Mouse (Mus musculus): Measurements from ENCODE around the gene Trim42. TPM values are rescaled to one million over a fixed set of nuclear protein-coding genes. Genes with fewer than 3 reads are reported as not detected.

The Trim42 gene
- not detected in 2 replicates for polyA plus RNA-seq (2015; fragmentation: Nextera tagmentation; extraction: Ambion mirVana)

- Histone ChIP-seq H3K36me3 (no peaks in the 10 kb centered on the region), H3K9me3 (replicated peaks) (no peaks in the 10 kb centered on the region), H3K4me1 (no peaks in the 10 kb centered on the region), H3K27me3 (no peaks in the 10 kb centered on the region), H3K4me3 (replicated peaks) (no peak within 1 kb of the TSS), H3K9ac (no peak within 1 kb of the TSS), H3K4me2 (no peak within 1 kb of the TSS), H3K27ac (no peak within 1 kb of the TSS)
- no peak for ATAC-seq (replicated peaks; ENCODE audit: low FRiP score)
- WGBS = 87% methylated on average over 7 of the region's 7 CpGs
These were observed at the start of gene Trim42 for GRCm38 (mm10) chr9:97369591-97369990. Trim42 (minus strand) TSS chr9:97369958.

- no peak for ATAC-seq (replicated peaks; ENCODE audit: low FRiP score)
- no peaks in the 10 kb centered on the region for H3K4me1 ChIP-seq
- H3K27me3 ChIP-seq = no peaks in the 10 kb centered on the region
- no peak overlapping the region for H3K27ac ChIP-seq
- WGBS = 85% methylated on average over 6 of the region's 6 CpGs
- no peak overlapping the region for H3K4me3 ChIP-seq (replicated peaks)
- H3K9ac ChIP-seq = no peak overlapping the region
- H3K36me3 ChIP-seq = no peaks in the 10 kb centered on the region
- no peak overlapping the region for H3K4me2 ChIP-seq
- no peaks in the 10 kb centered on the region for H3K9me3 ChIP-seq (replicated peaks)
These were observed 45.3 kb upstream of the Trim42 start for GRCm38 (mm10) chr9:97414876-97415668.

GRCm38 (mm10) chr9:97408142-97408541, 38.4 kb upstream of the Trim42 start:
- Histone ChIP-seq H3K4me3 (replicated peaks) (no peak overlapping the region), H3K9ac (no peak overlapping the region), H3K4me1 (no peaks in the 10 kb centered on the region), H3K27ac (no peak overlapping the region), H3K36me3 (no peaks in the 10 kb centered on the region), H3K9me3 (replicated peaks) (no peaks in the 10 kb centered on the region), H3K27me3 (no peaks in the 10 kb centered on the region), H3K4me2 (no peak overlapping the region)
- ATAC-seq (replicated peaks; ENCODE audit: low FRiP score) = no peak
- 79% methylated on average over 2 of the region's 2 CpGs for WGBS

- Histone ChIP-seq H3K27ac (no peak overlapping the region), H3K27me3 (no peaks in the 10 kb centered on the region), H3K4me3 (replicated peaks) (no peak overlapping the region), H3K4me2 (no peak overlapping the region), H3K4me1 (no peaks in the 10 kb centered on the region), H3K9ac (no peak overlapping the region), H3K9me3 (replicated peaks) (no peaks in the 10 kb centered on the region), H3K36me3 (no peaks in the 10 kb centered on the region)
- WGBS = 80% methylated on average over 6 of the region's 6 CpGs
- ATAC-seq (replicated peaks; ENCODE audit: low FRiP score) = no peak
These were observed 13.3 kb downstream of the Trim42 start for GRCm38 (mm10) chr9:97356441-97356840.

GRCm38 (mm10) chr9:97344767-97345297, 24.9 kb downstream of the Trim42 start:
- WGBS = 38% methylated on average over 12 of the region's 12 CpGs
- ATAC-seq (replicated peaks; ENCODE audit: low FRiP score) = peak; percentile 81
- peak overlapping the region; percentile 20; the same call in 1 of the 2 replicates for H3K4me2 ChIP-seq
- H3K9me3 ChIP-seq (replicated peaks) = no peaks in the 10 kb centered on the region
- peak overlapping the region; percentile 76 for H3K27ac ChIP-seq
- peaks cover 25% of the 10 kb centered on the region for H3K4me1 ChIP-seq
- no peak overlapping the region for H3K4me3 ChIP-seq (replicated peaks)
- H3K27me3 ChIP-seq = no peaks in the 10 kb centered on the region
- H3K36me3 ChIP-seq = no peaks in the 10 kb centered on the region
- H3K9ac ChIP-seq = no peak overlapping the region

- ATAC-seq (replicated peaks; ENCODE audit: low FRiP score) = peak; percentile 68
- Histone ChIP-seq H3K27me3 (no peaks in the 10 kb centered on the region), H3K4me1 (peaks cover 25% of the 10 kb centered on the region), H3K4me2 (no peak overlapping the region), H3K9ac (no peak overlapping the region), H3K27ac (no peak overlapping the region), H3K4me3 (replicated peaks) (no peak overlapping the region), H3K36me3 (no peaks in the 10 kb centered on the region), H3K9me3 (replicated peaks) (no peaks in the 10 kb centered on the region)
- WGBS = 63% methylated on average over 5 of the region's 5 CpGs
These were observed 28.0 kb downstream of the Trim42 start for GRCm38 (mm10) chr9:97341772-97342171.

- Histone ChIP-seq H3K4me3 (replicated peaks) (no peak overlapping the region), H3K4me2 (no peak overlapping the region), H3K9me3 (replicated peaks) (no peaks in the 10 kb centered on the region), H3K27me3 (no peaks in the 10 kb centered on the region), H3K9ac (no peak overlapping the region), H3K4me1 (no peaks in the 10 kb centered on the region), H3K36me3 (no peaks in the 10 kb centered on the region), H3K27ac (no peak overlapping the region)
- ATAC-seq (replicated peaks; ENCODE audit: low FRiP score) = no peak
- 67% methylated on average over 3 of the region's 3 CpGs for WGBS
These were observed 46.9 kb downstream of the Trim42 start for GRCm38 (mm10) chr9:97322846-97323245.

GRCm38 (mm10) chr9:97322120-97322519, 47.6 kb downstream of the Trim42 start:
- H3K36me3 ChIP-seq = no peaks in the 10 kb centered on the region
- H3K9ac ChIP-seq = no peak overlapping the region
- no peaks in the 10 kb centered on the region for H3K27me3 ChIP-seq
- no peaks in the 10 kb centered on the region for H3K9me3 ChIP-seq (replicated peaks)
- no peak for ATAC-seq (replicated peaks; ENCODE audit: low FRiP score)
- 76% methylated on average over 10 of the region's 10 CpGs for WGBS
- no peak overlapping the region for H3K4me2 ChIP-seq
- H3K4me3 ChIP-seq (replicated peaks) = no peak overlapping the region
- no peaks in the 10 kb centered on the region for H3K4me1 ChIP-seq
- no peak overlapping the region for H3K27ac ChIP-seq

- Histone ChIP-seq H3K9me3 (replicated peaks) (no peaks in the 10 kb centered on the region), H3K4me3 (replicated peaks) (no peak overlapping the region), H3K27ac (no peak overlapping the region), H3K27me3 (no peaks in the 10 kb centered on the region), H3K4me1 (no peaks in the 10 kb centered on the region), H3K9ac (no peak overlapping the region), H3K4me2 (no peak overlapping the region), H3K36me3 (no peaks in the 10 kb centered on the region)
- ATAC-seq (replicated peaks; ENCODE audit: low FRiP score) = peak; percentile 46
- WGBS = 73% methylated on average over 10 of the region's 10 CpGs
These were observed 54.2 kb downstream of the Trim42 start for GRCm38 (mm10) chr9:97315421-97316055.

- no peak overlapping the region for H3K4me3 ChIP-seq (replicated peaks)
- no peaks in the 10 kb centered on the region for H3K9me3 ChIP-seq (replicated peaks)
- H3K4me1 ChIP-seq = no peaks in the 10 kb centered on the region
- WGBS = 89% methylated on average over 7 of the region's 7 CpGs
- no peaks in the 10 kb centered on the region for H3K36me3 ChIP-seq
- H3K4me2 ChIP-seq = no peak overlapping the region
- H3K9ac ChIP-seq = no peak overlapping the region
- no peaks in the 10 kb centered on the region for H3K27me3 ChIP-seq
- no peak overlapping the region for H3K27ac ChIP-seq
- ATAC-seq (replicated peaks; ENCODE audit: low FRiP score) = no peak
These were observed 58.1 kb downstream of the Trim42 start for GRCm38 (mm10) chr9:97311614-97312013.

- H3K4me2 ChIP-seq = no peak overlapping the region
- WGBS = 47% methylated on average over 7 of the region's 7 CpGs
- H3K9me3 ChIP-seq (replicated peaks) = no peaks in the 10 kb centered on the region
- H3K4me3 ChIP-seq (replicated peaks) = no peak overlapping the region
- H3K4me1 ChIP-seq = no peaks in the 10 kb centered on the region
- peak; percentile 85 for ATAC-seq (replicated peaks; ENCODE audit: low FRiP score)
- H3K27me3 ChIP-seq = no peaks in the 10 kb centered on the region
- H3K36me3 ChIP-seq = no peaks in the 10 kb centered on the region
- no peak overlapping the region for H3K27ac ChIP-seq
- H3K9ac ChIP-seq = no peak overlapping the region
These were observed 60.2 kb downstream of the Trim42 start for GRCm38 (mm10) chr9:97309509-97310053.

All from kidney, embryonic 15.5 days (tissue).